Mouse (Mus musculus) hindbrain, embryonic 15.5 days (tissue): Measurements from ENCODE around the gene Gprin3. TPM values are rescaled to one million over a fixed set of nuclear protein-coding genes. Genes with fewer than 3 reads are reported as not detected.
A peak's percentile ranks its signal among the peaks of the same experiment; 100 is the strongest.

Experiments used
- ATAC-seq: fragments of 200-750 bp; cut with Nextera tagmentation; 2 replicates; pipeline ENCODE4 v1.8.0; 2017; ENCODE audit warnings: low read depth, moderate number of reproducible peaks, moderate TSS enrichment; ENCODE audit not compliant: low FRiP score
- H3K27ac ChIP-seq: fragments of 300-500 bp; sonication (generic); replicated peaks from 2 replicates; pipeline ENCODE4 v1.5.1; 2015; ENCODE audit warnings: mild to moderate bottlenecking, inconsistent platforms
- H3K27me3 ChIP-seq: fragments of 300-500 bp; sonication (generic); 2 replicates; pipeline ENCODE4 v1.6.1; 2015; ENCODE audit warnings: control low read depth, inconsistent platforms
- H3K36me3 ChIP-seq: fragments of 300-500 bp; sonication (generic); 2 replicates; pipeline ENCODE4 v1.6.1; 2015; ENCODE audit warnings: control low read depth, inconsistent platforms
- H3K4me1 ChIP-seq: fragments of 300-500 bp; sonication (generic); replicated peaks from 2 replicates; pipeline ENCODE4 v1.6.1; 2015; ENCODE audit warnings: control low read depth, inconsistent platforms
- H3K4me2 ChIP-seq: fragments of 300-500 bp; sonication (generic); 2 replicates; pipeline ENCODE4 v1.6.1; 2015; ENCODE audit warnings: moderate library complexity, mild to moderate bottlenecking, inconsistent platforms
- H3K4me3 ChIP-seq: fragments of 300-500 bp; sonication (generic); 2 replicates; pipeline ENCODE4 v1.5.1; 2015; ENCODE audit warnings: mild to moderate bottlenecking, inconsistent platforms
- H3K9ac ChIP-seq: fragments of 300-500 bp; sonication (generic); 2 replicates; pipeline ENCODE4 v1.6.1; 2015; ENCODE audit warnings: inconsistent platforms
- H3K9me3 ChIP-seq: fragments of 300-500 bp; sonication (generic); 2 replicates; pipeline ENCODE4 v1.6.1; 2016; ENCODE audit warnings: control low read depth, inconsistent platforms
- WGBS: fragments of 180-500 bp; shearing (Covaris S2); methylation state at CpG from one replicate; pipeline ENCODE4 v1.1.7; 2015; 5-methylcytosine and 5-hydroxymethylcytosine counted together
- polyA plus RNA-seq: library from polyadenylated mRNA; unstranded; fragments of >200 nt; fragmentation: Nextera tagmentation; extraction: Ambion mirVana; gene quantifications from 2 replicates; pipeline ENCODE4 v1.2.1, GENCODE M21; 2015

The Gprin3 gene
- polyA plus RNA-seq, 1 experiment from 2014 or later = 8.5 TPM

DNA sequence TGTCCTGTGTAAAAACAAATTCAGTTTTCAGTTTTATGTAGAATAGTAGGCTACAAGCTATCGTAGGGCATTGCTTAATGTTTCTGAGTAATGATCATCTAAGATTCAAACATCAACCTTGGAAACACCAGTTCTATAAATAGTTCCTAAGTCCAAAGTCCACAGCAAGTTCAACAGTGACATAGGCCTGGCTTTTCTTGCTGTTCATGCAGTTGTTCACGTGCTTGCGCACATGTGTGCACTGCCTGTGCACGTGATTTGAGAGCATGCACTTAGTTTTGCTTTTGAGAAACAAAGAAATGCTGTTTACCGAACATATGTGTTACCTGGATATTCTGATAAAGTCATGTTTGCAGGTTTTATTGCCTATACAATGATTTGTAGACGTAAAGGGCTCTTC lies 11.3 kb downstream of the Gprin3 start:
- Histone ChIP-seq H3K4me3 (no peak overlapping the region), H3K4me2 (no peak overlapping the region), H3K9me3 (no peaks in the 10 kb centered on the region), H3K9ac (no peak overlapping the region), H3K27me3 (no peaks in the 10 kb centered on the region), H3K36me3 (no peaks in the 10 kb centered on the region), H3K27ac (no peak overlapping the region), H3K4me1 (no peaks in the 10 kb centered on the region)
- no peak for ATAC-seq
- 91% methylated on average over 6 of the region's 6 CpGs for WGBS

DNA sequence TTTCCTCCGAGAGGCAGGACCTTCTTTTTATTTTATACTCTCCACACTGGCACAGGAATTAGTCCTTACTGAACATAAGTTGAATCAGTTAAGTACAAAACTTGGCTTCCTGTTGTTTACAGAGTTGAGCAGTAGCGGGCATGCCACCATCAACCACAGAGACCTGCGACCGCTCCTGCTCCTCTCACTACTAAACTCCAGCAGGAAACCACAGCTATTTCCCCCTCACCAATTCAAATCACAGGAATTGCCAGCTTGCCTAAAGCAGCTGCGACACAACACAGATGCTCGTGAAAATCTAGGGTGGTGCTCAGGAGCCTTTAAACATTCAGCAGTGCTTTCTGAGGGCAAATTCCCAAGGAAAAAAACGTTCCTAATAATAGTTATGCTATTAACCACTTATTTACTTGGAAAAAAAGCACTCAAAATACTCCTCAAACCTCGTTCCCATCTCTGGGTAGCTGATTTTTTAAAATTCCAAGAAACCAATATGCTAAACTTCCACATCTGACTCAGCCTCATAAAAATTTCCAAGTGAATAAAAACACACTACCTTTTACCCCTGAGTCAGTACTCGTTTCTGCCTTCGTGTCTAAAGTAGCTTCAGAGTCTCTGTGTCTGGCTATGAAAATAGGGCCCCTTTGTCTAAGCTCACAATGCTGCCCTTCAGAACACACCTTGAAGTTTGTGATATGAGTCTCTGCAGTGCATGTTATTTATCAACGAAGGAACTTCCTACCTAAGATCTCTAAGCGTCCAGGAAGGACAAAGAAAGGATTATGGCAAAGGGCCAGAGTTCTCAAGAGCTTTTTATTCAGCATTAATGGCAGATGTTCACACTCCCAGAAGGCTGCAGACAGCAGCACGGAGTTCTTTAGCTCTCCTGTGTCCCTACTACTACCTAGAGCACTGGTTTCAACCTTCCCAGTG lies 13.4 kb downstream of the Gprin3 start:
- H3K27ac ChIP-seq = no peak overlapping the region
- H3K4me2 ChIP-seq = no peak overlapping the region
- H3K4me3 ChIP-seq = no peak overlapping the region
- no peaks in the 10 kb centered on the region for H3K27me3 ChIP-seq
- H3K4me1 ChIP-seq = no peaks in the 10 kb centered on the region
- H3K36me3 ChIP-seq = no peaks in the 10 kb centered on the region
- no peak for ATAC-seq
- no peak overlapping the region for H3K9ac ChIP-seq
- no peaks in the 10 kb centered on the region for H3K9me3 ChIP-seq
- 54% methylated on average over 13 of the region's 13 CpGs for WGBS

DNA sequence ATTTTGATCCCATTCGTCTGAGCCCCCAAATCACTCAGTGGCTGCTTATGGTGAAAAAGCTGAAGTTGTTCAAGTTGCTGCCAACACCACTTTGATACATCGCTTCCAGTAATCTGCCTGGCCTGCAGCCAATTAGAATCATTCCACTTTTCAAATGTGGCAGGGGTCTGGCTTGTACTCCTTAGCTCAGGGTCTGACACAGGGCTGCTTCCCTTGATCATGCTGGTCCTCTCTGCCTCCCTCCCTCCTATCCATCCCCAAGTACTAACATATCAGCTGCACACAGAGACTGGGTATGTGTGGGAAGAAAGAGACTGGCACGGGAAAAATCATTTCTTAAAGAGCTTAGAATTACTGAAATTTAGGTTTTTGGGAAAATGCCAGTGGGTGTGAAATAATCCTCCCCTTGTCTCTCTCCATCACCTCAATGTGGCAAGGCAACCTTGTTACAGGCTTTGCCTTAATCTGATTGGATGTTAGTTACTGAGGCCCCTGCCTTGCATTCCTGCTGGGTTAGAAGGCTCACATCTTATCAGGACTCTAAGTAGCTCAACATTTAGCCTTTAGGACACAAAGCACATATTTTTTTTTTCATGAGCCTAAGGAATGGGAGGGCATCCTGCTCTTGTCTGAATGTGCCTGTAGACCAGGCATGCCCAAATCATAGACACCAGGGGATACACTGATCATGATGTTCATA lies 16.9 kb downstream of the Gprin3 start:
- WGBS = 59% methylated on average over 3 of the region's 3 CpGs
- H3K27me3 ChIP-seq = no peaks in the 10 kb centered on the region
- H3K9ac ChIP-seq = no peak overlapping the region
- H3K9me3 ChIP-seq = no peaks in the 10 kb centered on the region
- no peaks in the 10 kb centered on the region for H3K4me1 ChIP-seq
- no peak overlapping the region for H3K4me3 ChIP-seq
- H3K27ac ChIP-seq = no peak overlapping the region
- H3K4me2 ChIP-seq = no peak overlapping the region
- ATAC-seq = peak; percentile 68; the same call in 1 of the 2 replicates
- H3K36me3 ChIP-seq = no peaks in the 10 kb centered on the region

DNA sequence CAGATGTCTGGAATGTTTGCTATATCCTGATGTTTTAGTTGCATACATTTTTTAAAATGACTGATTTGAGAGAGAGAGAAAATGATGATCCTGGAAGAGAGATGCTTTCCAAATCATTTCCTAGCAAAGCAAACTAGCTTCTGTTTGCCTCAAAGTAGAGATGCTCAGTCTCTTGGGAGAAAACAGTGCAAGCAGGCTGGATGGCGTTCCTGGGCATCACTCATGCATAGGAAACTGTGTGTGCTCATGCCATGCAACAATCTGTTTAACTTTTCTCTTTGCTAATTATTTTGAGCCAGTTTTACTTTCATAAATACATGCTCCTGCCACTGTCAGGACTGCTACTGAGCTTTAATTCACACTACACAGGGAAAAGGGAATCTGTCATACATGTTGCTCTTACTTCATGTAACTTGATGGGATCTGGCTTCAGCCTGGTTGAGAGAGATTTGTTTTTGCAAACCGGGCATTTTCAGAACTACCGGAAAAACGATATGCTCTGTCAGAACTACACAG lies 18.6 kb downstream of the Gprin3 start:
- Histone ChIP-seq H3K9ac (no peak overlapping the region), H3K27ac (no peak overlapping the region), H3K9me3 (no peaks in the 10 kb centered on the region), H3K4me3 (no peak overlapping the region), H3K36me3 (no peaks in the 10 kb centered on the region), H3K27me3 (no peaks in the 10 kb centered on the region), H3K4me1 (no peaks in the 10 kb centered on the region), H3K4me2 (no peak overlapping the region)
- WGBS = 86% methylated on average over 4 of the region's 4 CpGs
- ATAC-seq = no peak

DNA sequence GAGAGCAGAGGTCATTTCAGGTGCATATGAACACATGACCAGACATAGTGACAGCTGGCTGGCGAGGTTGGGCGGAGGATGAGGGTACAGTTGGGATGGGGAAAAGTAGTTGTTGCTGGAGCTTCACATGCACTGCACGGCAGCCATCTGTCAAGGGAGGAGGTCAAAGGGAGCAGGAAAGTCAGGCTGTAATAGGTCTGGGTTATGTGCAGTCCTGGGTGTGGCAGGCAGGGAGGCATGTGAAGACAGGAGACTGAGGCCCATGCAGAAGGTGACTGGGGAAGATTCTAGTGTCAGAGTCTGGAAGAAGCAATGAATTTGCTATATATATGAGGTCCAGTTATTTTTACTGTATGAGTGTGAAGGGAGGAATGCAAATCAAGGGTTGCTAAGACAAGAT lies 35.9 kb downstream of the Gprin3 start:
- H3K27me3 ChIP-seq = no peaks in the 10 kb centered on the region
- no peaks in the 10 kb centered on the region for H3K4me1 ChIP-seq
- H3K4me3 ChIP-seq = no peak overlapping the region
- no peak overlapping the region for H3K4me2 ChIP-seq
- H3K36me3 ChIP-seq = no peaks in the 10 kb centered on the region
- WGBS = 87% methylated on average over 3 of the region's 3 CpGs
- no peak overlapping the region for H3K9ac ChIP-seq
- H3K27ac ChIP-seq = no peak overlapping the region
- no peaks in the 10 kb centered on the region for H3K9me3 ChIP-seq
- no peak for ATAC-seq

DNA sequence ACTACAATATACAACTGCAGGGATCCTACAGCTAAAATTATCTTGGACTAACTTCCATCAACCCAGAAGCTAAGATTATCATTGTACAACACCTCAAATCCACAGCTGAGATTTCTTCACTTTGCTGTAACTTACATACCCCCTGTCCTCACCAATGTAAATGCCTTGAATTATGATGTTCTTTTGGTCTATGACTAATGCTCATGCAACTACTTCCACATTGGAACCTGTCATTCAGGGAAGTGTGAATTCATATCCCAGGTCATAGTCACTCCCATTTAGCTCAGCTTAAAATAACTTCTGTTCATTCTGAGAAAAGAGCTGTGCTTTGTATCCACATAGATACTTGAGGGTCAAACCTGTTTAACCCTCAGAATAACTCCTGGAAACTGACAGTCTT lies 60.8 kb downstream of the Gprin3 start:
- Histone ChIP-seq H3K4me3 (no peak overlapping the region), H3K9me3 (no peaks in the 10 kb centered on the region), H3K36me3 (no peaks in the 10 kb centered on the region), H3K4me1 (no peaks in the 10 kb centered on the region), H3K27ac (no peak overlapping the region), H3K9ac (no peak overlapping the region), H3K27me3 (no peaks in the 10 kb centered on the region), H3K4me2 (no peak overlapping the region)
- ATAC-seq = no peak

DNA sequence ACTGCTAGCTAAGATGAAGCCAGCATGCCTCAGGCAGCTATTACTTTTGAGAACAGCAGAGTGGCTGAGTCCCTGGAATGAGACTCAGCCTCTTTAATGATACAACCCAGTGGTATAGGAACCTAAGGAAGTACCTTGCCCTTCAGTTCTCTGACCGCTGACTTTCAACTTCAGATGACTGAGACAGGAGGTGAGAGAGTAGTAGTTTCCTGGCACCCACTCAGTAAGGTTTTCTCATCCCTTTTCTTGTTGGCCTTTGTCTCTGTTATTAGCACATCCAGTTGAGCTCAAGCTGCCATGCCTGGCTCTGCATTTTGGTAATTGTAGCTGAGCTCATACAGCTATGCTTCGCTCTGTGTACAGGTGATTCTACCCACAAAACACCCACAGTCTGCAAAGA lies 62.8 kb downstream of the Gprin3 start:
- no peaks in the 10 kb centered on the region for H3K4me1 ChIP-seq
- H3K9ac ChIP-seq = no peak overlapping the region
- no peak overlapping the region for H3K4me2 ChIP-seq
- ATAC-seq = no peak
- no peaks in the 10 kb centered on the region for H3K9me3 ChIP-seq
- 94% methylated on average over 2 of the region's 2 CpGs for WGBS
- no peaks in the 10 kb centered on the region for H3K27me3 ChIP-seq
- H3K4me3 ChIP-seq = no peak overlapping the region
- H3K36me3 ChIP-seq = no peaks in the 10 kb centered on the region
- no peak overlapping the region for H3K27ac ChIP-seq

DNA sequence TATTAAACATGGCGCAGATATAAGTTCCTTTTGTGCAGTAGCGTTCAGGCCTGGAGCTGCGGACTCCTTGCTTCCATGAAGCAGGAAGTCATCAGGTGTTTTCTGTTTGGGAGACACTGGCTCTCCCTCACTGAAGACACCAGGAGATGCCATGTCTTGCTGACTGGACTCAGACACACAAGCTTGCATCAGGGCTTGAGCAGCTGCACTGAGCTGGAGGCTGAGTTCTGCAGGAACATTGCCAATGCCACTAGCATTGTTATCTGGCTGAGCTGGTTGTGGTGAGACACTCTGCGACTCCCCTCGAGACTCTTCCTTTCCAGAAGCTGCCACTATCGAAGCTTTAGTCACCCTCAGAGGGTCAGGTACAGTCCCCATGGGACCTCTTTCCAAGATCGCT lies 71.2 kb downstream of the Gprin3 start:
- no peak overlapping the region for H3K9ac ChIP-seq
- no peaks in the 10 kb centered on the region for H3K27me3 ChIP-seq
- H3K36me3 ChIP-seq = no peaks in the 10 kb centered on the region
- H3K4me2 ChIP-seq = no peak overlapping the region
- no peak overlapping the region for H3K27ac ChIP-seq
- H3K4me3 ChIP-seq = no peak overlapping the region
- no peaks in the 10 kb centered on the region for H3K9me3 ChIP-seq
- WGBS = 95% methylated on average over 7 of the region's 7 CpGs
- no peak for ATAC-seq
- H3K4me1 ChIP-seq = no peaks in the 10 kb centered on the region

DNA sequence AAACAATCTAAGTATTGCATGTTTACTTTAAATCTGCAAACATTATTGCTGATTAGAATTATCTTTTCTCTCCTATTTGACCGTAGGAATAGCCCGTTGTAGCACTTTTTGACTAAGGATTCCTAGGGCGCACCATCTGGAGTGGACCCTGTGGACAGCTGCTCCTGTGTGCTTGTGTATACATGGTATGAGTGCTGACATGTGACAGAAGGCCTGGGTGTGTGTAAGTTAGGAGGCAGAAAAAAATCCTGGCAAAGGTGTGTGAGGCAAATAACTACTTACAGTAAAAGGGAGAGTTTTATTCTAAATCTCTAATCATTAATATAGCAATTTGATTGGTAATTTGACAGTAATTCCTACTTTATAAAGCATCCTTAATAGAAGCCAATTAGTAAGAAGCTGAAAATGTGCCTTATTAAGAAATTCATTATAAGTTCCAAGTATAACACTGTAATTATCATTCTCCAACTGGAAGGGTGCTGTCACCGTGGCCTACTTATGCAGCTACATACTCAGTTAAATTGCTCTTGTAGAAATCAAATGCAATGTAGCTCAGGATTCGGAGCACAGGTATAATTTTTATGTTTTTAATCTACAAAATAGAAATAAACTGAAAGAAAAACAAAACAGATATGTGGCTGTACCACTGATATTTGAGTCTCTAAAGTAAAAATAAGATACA lies 74.8 kb downstream of the Gprin3 start:
- no peaks in the 10 kb centered on the region for H3K27me3 ChIP-seq
- H3K4me3 ChIP-seq = no peak overlapping the region
- ATAC-seq = no peak
- no peaks in the 10 kb centered on the region for H3K9me3 ChIP-seq
- WGBS = 82% methylated on average over 5 of the region's 5 CpGs
- no peaks in the 10 kb centered on the region for H3K4me1 ChIP-seq
- no peak overlapping the region for H3K27ac ChIP-seq
- no peak overlapping the region for H3K4me2 ChIP-seq
- no peaks in the 10 kb centered on the region for H3K36me3 ChIP-seq
- no peak overlapping the region for H3K9ac ChIP-seq

DNA sequence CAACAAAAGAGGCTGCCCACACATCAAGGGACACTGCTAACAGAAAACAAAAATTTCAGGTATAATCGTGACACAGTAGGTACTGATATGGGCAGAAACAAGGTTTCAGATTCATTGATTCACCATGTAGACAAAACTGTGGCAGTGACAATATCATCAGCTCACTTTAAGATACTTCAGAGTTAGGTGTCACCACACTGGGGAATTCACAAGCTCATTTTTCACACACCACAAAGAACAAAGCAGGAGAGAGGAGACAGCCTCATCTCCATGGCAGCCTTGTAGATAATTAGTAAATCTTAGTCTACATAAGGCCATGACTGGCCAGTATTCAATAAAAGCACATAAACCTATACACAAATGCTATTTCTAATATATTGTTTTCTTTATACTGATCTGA lies 77.4 kb downstream of the Gprin3 start:
- 84% methylated on average over 1 of the region's 1 CpGs for WGBS
- no peaks in the 10 kb centered on the region for H3K27me3 ChIP-seq
- no peaks in the 10 kb centered on the region for H3K36me3 ChIP-seq
- no peak overlapping the region for H3K4me3 ChIP-seq
- no peaks in the 10 kb centered on the region for H3K9me3 ChIP-seq
- no peak for ATAC-seq
- no peak overlapping the region for H3K27ac ChIP-seq
- no peak overlapping the region for H3K9ac ChIP-seq
- no peaks in the 10 kb centered on the region for H3K4me1 ChIP-seq
- no peak overlapping the region for H3K4me2 ChIP-seq

DNA sequence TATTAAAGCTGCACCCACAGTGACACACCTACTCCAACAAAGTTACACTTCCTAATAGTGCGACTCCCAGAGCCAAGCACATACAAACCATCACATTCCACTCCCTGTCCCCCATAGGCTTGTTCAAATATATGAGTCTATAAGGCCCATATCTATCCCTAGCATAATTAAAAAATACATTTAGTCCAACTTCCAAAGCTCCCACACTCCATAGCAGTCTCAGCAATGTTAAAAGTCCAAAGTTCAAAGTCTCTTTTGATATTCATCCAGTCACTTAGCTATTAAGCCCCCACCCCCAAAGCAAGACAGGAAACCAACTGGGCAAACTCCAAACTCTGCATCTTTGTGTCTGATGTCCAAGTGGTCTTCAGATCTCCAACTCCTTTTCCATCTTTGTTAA lies 84.9 kb downstream of the Gprin3 start:
- 85% methylated on average over 1 of the region's 1 CpGs for WGBS

DNA sequence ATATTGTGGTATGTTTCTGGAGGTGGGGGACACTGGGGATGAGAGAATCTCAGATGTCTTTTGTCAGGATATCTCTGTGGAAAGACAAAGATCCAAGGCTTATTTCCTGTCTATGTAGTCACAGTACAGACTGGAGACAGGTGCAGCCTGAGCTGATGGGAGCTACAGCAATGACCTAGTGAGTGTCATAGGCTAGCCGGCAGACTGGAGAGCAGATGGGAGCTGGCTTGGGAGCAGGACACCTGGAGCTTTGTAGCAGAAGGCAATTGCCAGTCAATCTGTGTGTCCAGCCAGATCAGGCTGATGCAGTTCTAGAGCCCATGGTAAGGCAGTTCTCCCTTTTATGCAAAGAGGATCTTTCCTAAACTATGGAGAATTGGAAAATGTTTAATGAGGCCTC lies 97.8 kb downstream of the Gprin3 start:
- peak; percentile 84; the same call in 1 of the 2 replicates for ATAC-seq
- Histone ChIP-seq H3K4me3 (no peak overlapping the region), H3K9me3 (no peaks in the 10 kb centered on the region), H3K36me3 (no peaks in the 10 kb centered on the region), H3K4me2 (no peak overlapping the region), H3K27me3 (no peaks in the 10 kb centered on the region), H3K4me1 (no peaks in the 10 kb centered on the region), H3K9ac (no peak overlapping the region), H3K27ac (no peak overlapping the region)
- 61% methylated on average over 1 of the region's 1 CpGs for WGBS

More for the DNA sequence above, 84.9 kb downstream of the Gprin3 start:
- no peak for ATAC-seq
- Histone ChIP-seq H3K27ac (no peak overlapping the region), H3K4me2 (no peak overlapping the region), H3K27me3 (no peaks in the 10 kb centered on the region), H3K36me3 (no peaks in the 10 kb centered on the region), H3K4me1 (no peaks in the 10 kb centered on the region), H3K9me3 (no peaks in the 10 kb centered on the region), H3K9ac (no peak overlapping the region), H3K4me3 (no peak overlapping the region)
